Mouse (Mus musculus) splenic B cell, adult 2 months (primary cell): Measurements from ENCODE around the gene Il25.
A peak's percentile ranks its signal among the peaks of the same experiment; 100 is the strongest.
"Not testable (repeated sequence)": the region's sequence is repeated elsewhere in the genome, so short reads cannot be mapped to it uniquely, and the experiment has no call there.

ENCODE experiments used
- DNase-seq: peaks from one replicate; pipeline ENCODE4 v3.0.0-alpha.2; 2011; ENCODE audit warnings: low read depth, low spot score
- H3K27me3 ChIP-seq: 2 replicates; pipeline ENCODE4 v1.6.1; 2012; ENCODE audit warnings: mild to moderate bottlenecking, low read length, moderate library complexity, mixed read lengths; ENCODE audit not compliant: control insufficient read depth, poor library complexity, insufficient read depth, severe bottlenecking
- H3K36me3 ChIP-seq: 2 replicates; pipeline ENCODE4 v1.6.1; 2012; ENCODE audit warnings: mild to moderate bottlenecking, low read length, moderate library complexity, mixed read lengths; ENCODE audit not compliant: control insufficient read depth, poor library complexity, insufficient read depth, severe bottlenecking

Gene Il25

DNA sequence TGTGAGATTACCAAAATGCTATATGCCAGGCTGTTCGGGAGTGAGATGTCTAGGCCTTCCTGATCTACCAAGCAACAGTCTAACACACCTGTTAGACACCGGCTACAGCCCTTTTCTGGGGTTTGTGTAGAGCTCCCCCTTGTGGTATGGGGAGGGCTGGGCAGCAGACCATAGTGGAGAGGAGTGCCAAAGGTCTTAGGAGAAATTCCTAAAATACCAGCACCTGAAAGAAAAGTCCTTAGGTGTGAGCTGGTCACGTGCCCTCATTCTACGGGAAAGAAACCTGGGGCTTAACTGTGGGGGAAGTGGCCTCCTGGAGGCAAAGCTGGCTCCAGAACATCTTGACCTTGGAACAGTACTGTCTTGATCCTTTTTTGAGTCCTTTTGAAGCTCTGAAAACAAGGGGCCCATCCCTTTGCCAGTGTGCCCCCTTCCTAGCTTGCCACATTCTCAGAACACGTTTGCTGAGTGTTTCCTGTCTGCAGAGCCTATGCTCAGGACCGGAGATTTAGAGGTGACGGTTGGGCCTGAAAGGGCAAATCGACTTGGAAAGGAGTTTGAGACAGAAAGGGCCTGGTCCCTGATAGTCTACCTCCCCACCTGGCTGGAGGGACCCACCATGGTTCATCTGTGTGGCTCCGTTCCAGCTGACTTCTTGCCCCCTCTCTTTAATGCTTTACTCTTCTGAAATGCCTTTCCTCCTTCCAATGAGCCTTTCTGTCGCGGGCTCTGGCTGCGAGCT is 7.1 kb downstream of the Il25 start:
- Histone ChIP-seq H3K36me3 (no peaks in the 10 kb centered on the region), H3K27me3 (no peaks in the 10 kb centered on the region)
- DNase-seq = peak; percentile 74

- DNase-seq = no peak
- Histone ChIP-seq H3K27me3 (no peaks in the 10 kb centered on the region), H3K36me3 (no peaks in the 10 kb centered on the region)
These were observed 7.7 kb downstream of the Il25 start for GRCm38 (mm10) chr14:54940176-54940530.

DNA sequence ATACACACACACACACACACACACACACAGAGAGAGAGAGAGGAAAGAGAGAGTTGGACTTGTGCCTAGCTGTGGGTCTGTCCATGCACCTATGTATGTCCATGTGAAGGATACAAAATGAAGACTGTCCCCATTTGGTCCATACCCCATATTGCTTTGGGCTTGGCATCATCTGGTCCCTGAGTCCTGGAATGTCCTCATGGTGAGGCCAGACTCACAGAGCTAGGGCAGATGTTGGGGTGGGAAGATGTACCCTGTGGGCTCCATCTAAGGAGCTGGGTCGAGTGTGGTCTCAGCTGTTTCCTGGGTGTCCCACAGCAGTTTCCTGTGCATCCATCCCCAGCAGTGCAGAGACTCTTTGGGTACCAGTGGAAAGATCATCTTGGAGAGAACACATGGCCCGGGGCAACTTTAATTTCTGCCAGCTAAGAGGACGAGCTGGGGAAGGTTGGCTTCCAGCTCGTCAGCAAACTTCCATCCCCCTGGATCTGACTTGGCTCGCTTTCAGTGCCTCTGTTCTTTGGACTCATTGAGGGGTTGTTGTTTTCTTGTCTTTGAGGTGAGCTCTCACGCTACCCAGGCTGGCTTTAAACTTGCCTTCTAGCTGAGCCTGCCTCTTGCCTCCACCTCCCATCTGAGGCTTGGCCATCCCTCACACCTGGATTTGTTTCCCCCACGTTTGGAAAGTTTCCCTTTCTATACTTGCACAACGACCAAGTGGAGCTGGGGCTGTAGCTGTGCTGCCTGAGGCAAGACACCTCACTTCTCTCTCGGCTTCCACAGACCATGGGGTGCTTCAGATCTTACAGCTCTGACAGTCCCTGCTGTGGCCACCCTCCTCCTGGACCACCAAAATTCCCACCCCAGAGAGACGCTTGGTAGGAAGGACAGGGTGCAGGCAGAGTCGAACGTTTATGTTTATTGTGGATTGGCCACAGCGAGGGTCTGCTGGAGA is 8.8 kb downstream of the Il25 start:
- no peak for DNase-seq
- no peaks in the 10 kb centered on the region for H3K36me3 ChIP-seq
- H3K27me3 ChIP-seq = no peaks in the 10 kb centered on the region

- DNase-seq = no peak
- no peaks in the 10 kb centered on the region for H3K36me3 ChIP-seq
- H3K27me3 ChIP-seq = no peaks in the 10 kb centered on the region
These were observed 10.0 kb downstream of the Il25 start for GRCm38 (mm10) chr14:54942479-54942878.

GRCm38 (mm10) chr14:54943971-54944370 is 11.5 kb downstream of the Il25 start:
- Histone ChIP-seq H3K36me3 (no peaks in the 10 kb centered on the region), H3K27me3 (no peaks in the 10 kb centered on the region)
- DNase-seq = no peak

DNA sequence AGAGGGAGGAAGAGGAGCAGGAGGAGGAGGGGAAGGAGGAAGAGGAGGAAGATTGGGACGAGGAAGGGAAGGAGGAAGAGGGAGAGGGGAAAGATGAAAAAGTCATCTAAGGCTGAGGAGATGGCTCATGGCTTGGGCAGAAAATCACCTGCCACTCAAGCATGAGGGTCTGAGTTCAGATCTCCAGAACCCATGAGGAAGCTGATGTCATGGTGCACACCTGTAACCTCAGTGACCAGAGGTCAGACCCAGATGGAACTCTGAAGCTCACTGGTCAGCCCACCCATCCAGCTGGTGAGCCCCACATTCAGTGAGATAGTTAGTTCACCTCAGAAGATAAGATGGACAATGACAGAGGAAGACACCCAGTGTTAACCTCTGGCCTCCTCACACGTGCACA is 12.4 kb downstream of the Il25 start:
- Histone ChIP-seq H3K27me3 (no peaks in the 10 kb centered on the region), H3K36me3 (no peaks in the 10 kb centered on the region)
- no peak for DNase-seq

- no peak for DNase-seq
- H3K36me3 ChIP-seq = no peaks in the 10 kb centered on the region
- H3K27me3 ChIP-seq = no peaks in the 10 kb centered on the region
These were observed 13.6 kb downstream of the Il25 start for GRCm38 (mm10) chr14:54945975-54946704.

DNA sequence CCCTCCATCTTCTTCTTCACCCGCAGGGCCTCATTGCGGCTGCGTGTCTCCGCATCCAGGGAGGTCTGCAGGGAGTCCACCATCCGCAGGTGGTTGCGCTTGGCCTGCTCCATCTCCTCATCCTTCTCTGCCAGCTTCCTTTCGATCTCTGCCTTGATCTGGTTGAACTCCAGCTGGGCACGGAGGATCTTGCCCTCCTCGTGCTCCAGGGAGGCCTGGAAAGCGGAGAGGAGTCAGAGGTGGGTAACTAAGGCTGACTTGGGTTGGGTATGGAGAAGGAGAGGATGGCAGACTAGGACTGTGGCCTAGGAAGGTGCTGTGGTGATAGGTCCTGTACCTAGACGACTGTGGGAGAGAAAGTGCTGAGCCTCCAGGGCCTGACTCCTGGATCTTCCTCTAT is 14.5 kb downstream of the Il25 start:
- DNase-seq, H3K27me3 ChIP-seq, H3K36me3 ChIP-seq: not testable (repeated sequence)

- DNase-seq = no peak
- Histone ChIP-seq H3K27me3 (no peaks in the 10 kb centered on the region), H3K36me3 (no peaks in the 10 kb centered on the region)
These were observed 16.3 kb downstream of the Il25 start for GRCm38 (mm10) chr14:54948781-54949180.

GRCm38 (mm10) chr14:54950493-54950892 is 18.0 kb downstream of the Il25 start:
- no peak for DNase-seq
- Histone ChIP-seq H3K27me3 (no peaks in the 10 kb centered on the region), H3K36me3 (no peaks in the 10 kb centered on the region)

GRCm38 (mm10) chr14:54951587-54951986 is 19.1 kb downstream of the Il25 start:
- no peaks in the 10 kb centered on the region for H3K27me3 ChIP-seq
- no peaks in the 10 kb centered on the region for H3K36me3 ChIP-seq
- no peak for DNase-seq

DNA sequence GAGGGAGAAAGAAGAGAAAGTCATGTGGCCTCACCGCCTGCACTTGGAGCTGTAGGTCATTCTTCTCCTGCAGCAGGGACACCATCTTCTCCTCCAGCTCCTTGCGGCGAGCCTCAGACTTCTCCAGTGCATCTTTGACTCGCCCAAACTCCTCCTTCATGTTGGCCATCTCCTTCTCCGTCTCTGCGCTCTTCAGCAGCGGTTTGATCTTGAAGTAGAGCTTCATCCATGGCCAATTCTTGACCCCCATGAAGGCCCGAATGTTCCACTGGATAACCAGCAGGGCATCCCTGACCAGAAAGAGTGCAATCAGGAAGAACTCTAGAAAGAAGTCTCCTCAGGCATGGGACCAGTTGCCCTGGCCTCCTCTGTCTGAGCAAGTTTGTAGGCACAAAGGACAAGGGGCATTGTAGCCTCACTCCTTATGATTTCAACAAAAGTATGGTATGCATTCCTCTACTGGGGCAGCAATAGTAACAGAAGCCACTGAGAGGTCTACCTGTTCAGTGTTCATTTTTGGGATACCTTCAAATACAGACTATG is 21.2 kb downstream of the Il25 start:
- no peaks in the 10 kb centered on the region for H3K27me3 ChIP-seq
- H3K36me3 ChIP-seq = no peaks in the 10 kb centered on the region
- DNase-seq = no peak

GRCm38 (mm10) chr14:54954474-54954873 is 22.0 kb downstream of the Il25 start:
- no peak for DNase-seq
- Histone ChIP-seq H3K27me3 (no peaks in the 10 kb centered on the region), H3K36me3 (no peaks in the 10 kb centered on the region)

DNA sequence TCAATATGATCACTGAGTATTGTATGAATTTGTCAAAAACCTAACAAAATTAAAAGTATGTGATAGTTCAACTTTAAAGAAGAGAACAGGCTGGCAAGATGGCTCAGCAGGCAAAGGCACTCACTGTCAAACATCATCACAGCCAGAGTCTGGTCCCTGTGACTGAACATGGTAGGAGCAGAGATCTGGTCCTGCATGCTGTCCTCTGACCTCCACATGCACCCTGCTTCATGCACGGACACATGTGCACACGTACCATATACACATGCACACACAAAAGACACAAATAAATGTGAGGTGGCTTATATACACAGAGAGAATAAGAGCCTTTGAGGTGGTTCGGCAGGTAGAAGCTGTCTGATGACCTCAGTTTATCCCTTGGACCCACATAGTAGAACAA is 23.0 kb downstream of the Il25 start:
- no peaks in the 10 kb centered on the region for H3K27me3 ChIP-seq
- H3K36me3 ChIP-seq = no peaks in the 10 kb centered on the region
- DNase-seq = no peak
